Mouse (Mus musculus): ENCODE data around the gene 2310022B05Rik. TPM values are rescaled to one million over a fixed set of nuclear protein-coding genes. Genes with fewer than 3 reads are reported as not detected.

Gene 2310022B05Rik
- polyA plus RNA-seq, 1 experiment from 2014 or later = 36.6 TPM

- no peak overlapping the region for H3K4me3 ChIP-seq
- no peaks in the 10 kb centered on the region for H3K27me3 ChIP-seq
- ATAC-seq (ENCODE audit: insufficient number of reproducible peaks, low FRiP score, low TSS enrichment, low read depth) = no peak
- H3K27ac ChIP-seq = no peak overlapping the region
- H3K9ac ChIP-seq = no peak overlapping the region
- H3K4me2 ChIP-seq = no peak overlapping the region
- peaks cover 7% of the 10 kb centered on the region for H3K4me1 ChIP-seq
- WGBS = 84% methylated on average over 10 of the region's 10 CpGs
- H3K36me3 ChIP-seq = peaks cover 70% of the 10 kb centered on the region
- H3K9me3 ChIP-seq = no peaks in the 10 kb centered on the region
Measured at GRCm38 (mm10) chr8:124681077-124681791, 18.1 kb upstream of the 2310022B05Rik start.

GRCm38 (mm10) chr8:124678246-124678645, 15.1 kb upstream of the 2310022B05Rik start:
- Histone ChIP-seq H3K4me1 (peaks cover 7% of the 10 kb centered on the region), H3K9ac (no peak overlapping the region), H3K36me3 (peaks cover 70% of the 10 kb centered on the region), H3K4me2 (no peak overlapping the region), H3K27me3 (no peaks in the 10 kb centered on the region), H3K27ac (no peak overlapping the region), H3K9me3 (no peaks in the 10 kb centered on the region), H3K4me3 (no peak overlapping the region)
- 92% methylated on average over 13 of the region's 13 CpGs for WGBS
- ATAC-seq (ENCODE audit: insufficient number of reproducible peaks, low FRiP score, low TSS enrichment, low read depth) = no peak

GRCm38 (mm10) chr8:124677486-124677885, 14.3 kb upstream of the 2310022B05Rik start:
- Histone ChIP-seq H3K27me3 (no peaks in the 10 kb centered on the region), H3K4me2 (no peak overlapping the region), H3K9ac (0 out of 2 replicates have a peak overlapping the region, but pooled peaks have one; percentile 28), H3K9me3 (no peaks in the 10 kb centered on the region), H3K27ac (peak overlapping the region; percentile 83), H3K36me3 (peaks cover 69% of the 10 kb centered on the region), H3K4me3 (no peak overlapping the region), H3K4me1 (peaks cover 7% of the 10 kb centered on the region)
- 44% methylated on average over 12 of the region's 12 CpGs for WGBS
- ATAC-seq (ENCODE audit: insufficient number of reproducible peaks, low FRiP score, low TSS enrichment, low read depth) = peak; percentile 58; the same call in 1 of the 2 replicates

- Histone ChIP-seq H3K4me1 (peaks cover 7% of the 10 kb centered on the region), H3K27ac (peak overlapping the region; percentile 83), H3K27me3 (no peaks in the 10 kb centered on the region), H3K9ac (0 out of 2 replicates have a peak overlapping the region, but pooled peaks have one; percentile 28), H3K4me3 (no peak overlapping the region), H3K4me2 (no peak overlapping the region), H3K9me3 (no peaks in the 10 kb centered on the region), H3K36me3 (peaks cover 68% of the 10 kb centered on the region)
- ATAC-seq (ENCODE audit: insufficient number of reproducible peaks, low FRiP score, low TSS enrichment, low read depth) = no peak
- WGBS = 89% methylated on average over 7 of the region's 7 CpGs
Measured at GRCm38 (mm10) chr8:124677078-124677477, 13.9 kb upstream of the 2310022B05Rik start.

GRCm38 (mm10) chr8:124676661-124677060, 13.5 kb upstream of the 2310022B05Rik start:
- Histone ChIP-seq H3K27ac (no peak overlapping the region), H3K4me3 (no peak overlapping the region), H3K9me3 (no peaks in the 10 kb centered on the region), H3K9ac (no peak overlapping the region), H3K27me3 (no peaks in the 10 kb centered on the region), H3K4me1 (peaks cover 7% of the 10 kb centered on the region), H3K36me3 (peaks cover 65% of the 10 kb centered on the region), H3K4me2 (no peak overlapping the region)
- no peak for ATAC-seq (ENCODE audit: insufficient number of reproducible peaks, low FRiP score, low TSS enrichment, low read depth)
- WGBS = 94% methylated on average over 4 of the region's 4 CpGs

- WGBS = 78% methylated on average over 2 of the region's 2 CpGs
- Histone ChIP-seq H3K27ac (no peak overlapping the region), H3K9ac (no peak overlapping the region), H3K9me3 (no peaks in the 10 kb centered on the region), H3K27me3 (no peaks in the 10 kb centered on the region), H3K4me1 (peaks cover 6% of the 10 kb centered on the region), H3K36me3 (peaks cover 44% of the 10 kb centered on the region), H3K4me2 (no peak overlapping the region), H3K4me3 (no peak overlapping the region)
- no peak for ATAC-seq (ENCODE audit: insufficient number of reproducible peaks, low FRiP score, low TSS enrichment, low read depth)
Measured at GRCm38 (mm10) chr8:124672345-124672744, 9.2 kb upstream of the 2310022B05Rik start.

GRCm38 (mm10) chr8:124668798-124669197, 5.6 kb upstream of the 2310022B05Rik start:
- H3K4me3 ChIP-seq = no peak overlapping the region
- H3K4me2 ChIP-seq = no peak overlapping the region
- no peak for ATAC-seq (ENCODE audit: insufficient number of reproducible peaks, low FRiP score, low TSS enrichment, low read depth)
- no peak overlapping the region for H3K27ac ChIP-seq
- no peak overlapping the region for H3K9ac ChIP-seq
- H3K9me3 ChIP-seq = no peaks in the 10 kb centered on the region
- 77% methylated on average over 3 of the region's 3 CpGs for WGBS
- H3K36me3 ChIP-seq = peaks cover 21% of the 10 kb centered on the region
- no peaks in the 10 kb centered on the region for H3K27me3 ChIP-seq
- H3K4me1 ChIP-seq = 0 out of 2 replicates have a peak, but pooled peaks cover under 1% of the 10 kb centered on the region

GRCm38 (mm10) chr8:124664414-124664813, 1.2 kb upstream of the 2310022B05Rik start:
- WGBS = 80% methylated on average over 3 of the region's 3 CpGs
- Histone ChIP-seq H3K27ac (0 out of 2 replicates have a peak overlapping the region, but pooled peaks have one; percentile 93), H3K4me2 (no peak overlapping the region), H3K27me3 (no peaks in the 10 kb centered on the region), H3K4me1 (peaks cover 31% of the 10 kb centered on the region), H3K9ac (no peak overlapping the region), H3K36me3 (no peaks in the 10 kb centered on the region), H3K9me3 (no peaks in the 10 kb centered on the region), H3K4me3 (no peak overlapping the region)
- no peak for ATAC-seq (ENCODE audit: insufficient number of reproducible peaks, low FRiP score, low TSS enrichment, low read depth)

- 49% methylated on average over 4 of the region's 4 CpGs for WGBS
- H3K9me3 ChIP-seq = no peaks in the 10 kb centered on the region
- peaks cover 36% of the 10 kb centered on the region for H3K4me1 ChIP-seq
- H3K27ac ChIP-seq = peak overlapping the region; percentile 93
- H3K27me3 ChIP-seq = no peaks in the 10 kb centered on the region
- peak overlapping the region; percentile 89 for H3K4me3 ChIP-seq
- no peak overlapping the region for H3K9ac ChIP-seq
- ATAC-seq (ENCODE audit: insufficient number of reproducible peaks, low FRiP score, low TSS enrichment, low read depth) = no peak
- H3K4me2 ChIP-seq = peak overlapping the region; percentile 65
- H3K36me3 ChIP-seq = no peaks in the 10 kb centered on the region
Measured at GRCm38 (mm10) chr8:124663874-124664230, 683 bp upstream of the 2310022B05Rik start.

GRCm38 (mm10) chr8:124662446-124663111, 590 bp downstream of the 2310022B05Rik start:
- Histone ChIP-seq H3K4me3 (peak overlapping the region; percentile 89), H3K4me2 (peak overlapping the region; percentile 65), H3K4me1 (peaks cover 44% of the 10 kb centered on the region), H3K9me3 (no peaks in the 10 kb centered on the region), H3K27ac (peak overlapping the region; percentile 93), H3K36me3 (no peaks in the 10 kb centered on the region), H3K27me3 (no peaks in the 10 kb centered on the region), H3K9ac (peak overlapping the region; percentile 90)
- WGBS = under 1% methylated on average over 47 of the region's 49 CpGs
- ATAC-seq (ENCODE audit: insufficient number of reproducible peaks, low FRiP score, low TSS enrichment, low read depth) = peak; percentile 11; the same call in 1 of the 2 replicates

- no peaks in the 10 kb centered on the region for H3K36me3 ChIP-seq
- H3K9ac ChIP-seq = peak overlapping the region; percentile 90
- H3K9me3 ChIP-seq = no peaks in the 10 kb centered on the region
- WGBS = 17% methylated on average over 9 of the region's 9 CpGs
- peak overlapping the region; percentile 89 for H3K4me3 ChIP-seq
- H3K27ac ChIP-seq = peak overlapping the region; percentile 93; the same call in 1 of the 2 replicates
- H3K4me1 ChIP-seq = peaks cover 44% of the 10 kb centered on the region
- peak overlapping the region; percentile 65 for H3K4me2 ChIP-seq
- no peaks in the 10 kb centered on the region for H3K27me3 ChIP-seq
- no peak for ATAC-seq (ENCODE audit: insufficient number of reproducible peaks, low FRiP score, low TSS enrichment, low read depth)
Measured at GRCm38 (mm10) chr8:124661781-124662180, 1.4 kb downstream of the 2310022B05Rik start.

- Histone ChIP-seq H3K4me2 (no peak overlapping the region), H3K27ac (no peak overlapping the region; the same call in 1 of the 2 replicates), H3K4me1 (peaks cover 65% of the 10 kb centered on the region), H3K4me3 (no peak overlapping the region), H3K9ac (no peak overlapping the region), H3K36me3 (peaks cover 10% of the 10 kb centered on the region; the same call in 1 of the 2 replicates), H3K27me3 (no peaks in the 10 kb centered on the region), H3K9me3 (no peaks in the 10 kb centered on the region)
- no peak for ATAC-seq (ENCODE audit: insufficient number of reproducible peaks, low FRiP score, low TSS enrichment, low read depth)
- 37% methylated on average over 2 of the region's 2 CpGs for WGBS
Measured at GRCm38 (mm10) chr8:124658415-124658814, 4.8 kb downstream of the 2310022B05Rik start.
